Mouse (Mus musculus) retina, embryonic 14.5 days (tissue): ENCODE measurements around the gene Gm13178.

Source experiments
- DNase-seq: peaks from one replicate; pipeline ENCODE4 v3.0.0-alpha.2; 2015; ENCODE audit warnings: low spot score

Gene Gm13178

GRCm38 (mm10) chr4:144721304-144721703 lies at the start of gene Gm13178:
Gm13178 (minus strand) TSS chr4:144721404.
- no peak for DNase-seq

DNA sequence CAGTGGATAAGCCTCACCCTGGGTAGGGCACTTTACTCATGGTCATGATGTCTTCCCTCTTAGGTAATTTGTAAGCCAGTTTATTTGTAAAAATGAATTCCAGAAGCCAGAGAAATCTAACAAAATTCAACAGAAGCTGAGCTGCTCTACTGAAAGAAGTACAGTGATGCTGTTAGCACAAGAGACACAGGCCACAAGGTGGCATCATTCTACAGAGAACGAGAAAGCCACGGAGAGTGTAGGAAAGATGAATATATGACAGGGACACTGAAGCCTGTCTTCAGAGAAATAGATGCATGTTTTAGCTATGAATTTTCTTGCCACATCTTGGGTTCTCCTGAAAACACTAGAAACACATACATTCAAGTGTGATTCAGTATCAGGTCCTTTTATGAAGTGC lies 44.5 kb upstream of the Gm13178 start:
- DNase-seq, result peak; percentile 41

- DNase-seq, result no peak
Observed at GRCm38 (mm10) chr4:144749139-144749538, 27.9 kb upstream of the Gm13178 start.

- DNase-seq, result no peak
Observed at GRCm38 (mm10) chr4:144719691-144720090, 1.5 kb downstream of the Gm13178 start.

GRCm38 (mm10) chr4:144718288-144718687 lies 2.9 kb downstream of the Gm13178 start:
- no peak for DNase-seq

DNA sequence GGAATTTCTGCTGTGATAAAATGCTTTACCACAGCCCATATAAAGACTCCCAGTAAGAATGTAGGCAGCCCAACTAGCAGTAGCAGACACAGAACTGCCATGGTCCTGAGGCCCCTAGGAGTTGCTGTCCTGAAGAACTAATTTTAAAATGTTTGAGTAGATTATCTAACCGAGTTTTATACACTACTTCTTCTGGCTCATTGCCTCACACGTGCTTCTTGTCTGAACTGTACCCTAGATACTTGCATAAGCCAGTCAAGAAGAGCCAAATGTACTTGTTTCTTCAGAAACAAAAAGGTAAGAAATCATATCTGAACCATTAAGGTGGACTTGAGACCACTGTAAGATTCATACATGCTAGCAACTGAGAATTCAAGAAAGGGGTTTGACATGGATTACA lies 34.9 kb downstream of the Gm13178 start, which contains the start of gene Gm436:
Gene Gm436, minus strand, starts transcription at position 101 of the 400 bp plus-strand sequence.
- DNase-seq, result no peak
